Mouse (Mus musculus) MEL (cell line): Measurements from ENCODE around the gene Actn1.

Experiments
- BHLHE40 ChIP-seq: IDR thresholded peaks from 2 replicates; pipeline ENCODE4 v1.6.1; 2012; ENCODE audit warnings: low read depth, mild to moderate bottlenecking, inconsistent platforms, low read length, improper control_type of control experiment, borderline replicate concordance
- CHD1 ChIP-seq: IDR thresholded peaks from 2 replicates; pipeline ENCODE4 v1.6.1; 2012; ENCODE audit warnings: low read depth, mild to moderate bottlenecking, inconsistent platforms, low read length, improper control_type of control experiment
- CTCF ChIP-seq, 3 experiments: IDR thresholded peaks in 2 of 3; conservative IDR thresholded peaks in 1 of 3; 2 replicates each; pipeline ENCODE4 v1.5.1; 2011 to 2012; ENCODE audit warnings: low read length in 3 of 3, low read depth in 2 of 3, mild to moderate bottlenecking in 2 of 3, improper control_type of control experiment in 1 of 3, inconsistent platforms in 1 of 3, mixed read lengths in 1 of 3, moderate library complexity in 1 of 3; ENCODE audit not compliant: control insufficient read depth in 1 of 3, insufficient read depth in 1 of 3, poor library complexity in 1 of 3, severe bottlenecking in 1 of 3
- E2F4 ChIP-seq: IDR thresholded peaks from 2 replicates; pipeline ENCODE4 v1.6.1; 2011; ENCODE audit warnings: low read depth, low read length, improper control_type of control experiment, borderline replicate concordance
- EP300 ChIP-seq, 2 experiments: IDR thresholded peaks; 2 replicates each; pipeline ENCODE4 v1.6.1; 2011; ENCODE audit warnings: improper control_type of control experiment in 2 of 2, low read length in 2 of 2, low read depth in 1 of 2, mild to moderate bottlenecking in 1 of 2
- MYB ChIP-seq: IDR thresholded peaks from 2 replicates; pipeline ENCODE4 v1.6.1; 2011; ENCODE audit warnings: mild to moderate bottlenecking, low read depth, low read length, improper control_type of control experiment
- MYC ChIP-seq: IDR thresholded peaks from 2 replicates; pipeline ENCODE4 v1.6.1; 2011; ENCODE audit warnings: low read depth, mild to moderate bottlenecking, low read length, improper control_type of control experiment, moderate library complexity
- POLR2A ChIP-seq, 2 experiments: IDR thresholded peaks; 2 replicates each; pipeline ENCODE4 v1.6.1; 2011 to 2012; ENCODE audit warnings: low read length in 2 of 2, mild to moderate bottlenecking in 2 of 2, control low read depth in 1 of 2, improper control_type of control experiment in 1 of 2, low read depth in 1 of 2, moderate library complexity in 1 of 2; ENCODE audit not compliant: control insufficient read depth in 1 of 2, insufficient read depth in 1 of 2, poor library complexity in 1 of 2
- POLR2AphosphoS2 ChIP-seq: IDR thresholded peaks from 2 replicates; pipeline ENCODE4 v1.6.1; 2011; ENCODE audit warnings: low read length, improper control_type of control experiment
- RAD21 ChIP-seq: IDR thresholded peaks from 2 replicates; pipeline ENCODE4 v1.6.1; 2011; ENCODE audit warnings: mild to moderate bottlenecking, low read depth, low read length, improper control_type of control experiment
- UBTF ChIP-seq: IDR thresholded peaks from 2 replicates; pipeline ENCODE4 v1.6.1; 2012; ENCODE audit warnings: low read depth, mild to moderate bottlenecking, inconsistent platforms, low read length, improper control_type of control experiment, moderate library complexity, borderline replicate concordance; ENCODE audit not compliant: insufficient read depth
- USF2 ChIP-seq, 2 experiments: IDR thresholded peaks; 2 replicates each; pipeline ENCODE4 v1.6.1; 2011 to 2012; ENCODE audit warnings: improper control_type of control experiment in 2 of 2, low read length in 2 of 2, borderline replicate concordance in 1 of 2, inconsistent platforms in 1 of 2, low read depth in 1 of 2, mild to moderate bottlenecking in 1 of 2; ENCODE audit not compliant: insufficient read depth in 1 of 2
- ZC3H11A ChIP-seq: IDR thresholded peaks from 2 replicates; pipeline ENCODE4 v1.6.1; 2012; ENCODE audit warnings: low read depth, mild to moderate bottlenecking, inconsistent platforms, low read length, improper control_type of control experiment
- ZNF384 ChIP-seq: IDR thresholded peaks from 2 replicates; pipeline ENCODE4 v1.6.1; 2012; ENCODE audit warnings: low read depth, mild to moderate bottlenecking, inconsistent platforms, low read length, improper control_type of control experiment

GRCm38 (mm10) chr12:80203284-80203683, 56.9 kb downstream of the Actn1 start:
- TF ChIP-seq UBTF (no peak), MYB (no peak), EP300 (IDR thresholded peaks at IDR 0.05; ENCODE audit: low read depth in 1 of 2, low read length in 2 of 2) (no peak), RAD21 (no peak), E2F4 (no peak), CTCF (IDR thresholded peaks at IDR 0.05 in 2 of 3, conservative IDR thresholded peaks at IDR 0.05 in 1 of 3; ENCODE audit: control insufficient read depth in 1 of 3, insufficient read depth in 1 of 3, low read depth in 2 of 3, low read length in 3 of 3, poor library complexity in 1 of 3, severe bottlenecking in 1 of 3) (no peak), BHLHE40 (no peak), MYC (no peak), POLR2A (IDR thresholded peaks at IDR 0.05; ENCODE audit: control insufficient read depth in 1 of 2, insufficient read depth in 1 of 2, low read depth in 1 of 2, low read length in 2 of 2, poor library complexity in 1 of 2) (no peak), CHD1 (no peak), ZNF384 (no peak), ZC3H11A (no peak), USF2 (IDR thresholded peaks at IDR 0.05; ENCODE audit: borderline replicate concordance in 1 of 2, insufficient read depth in 1 of 2, low read depth in 1 of 2, low read length in 2 of 2) (no peak), POLR2AphosphoS2 (no peak)
